Mouse (Mus musculus) layer of hippocampus, adult 2 months (tissue): Measurements from ENCODE around the gene Uvrag. TPM values are rescaled to one million over a fixed set of nuclear protein-coding genes. Genes with fewer than 3 reads are reported as not detected.

Source experiments
- DNase-seq, 2 experiments: peaks; one replicate each; pipeline ENCODE4 v3.0.0; 2022; ENCODE audit warnings: low spot score in 2 of 2
- H3K27ac ChIP-seq: fragments of 200-600 bp; 2 replicates; pipeline ENCODE4 v1.8.1; 2022
- H3K4me3 ChIP-seq: fragments of 200-600 bp; 2 replicates; pipeline ENCODE4 v1.8.1; 2022; ENCODE audit warnings: mild to moderate bottlenecking
- CTCF ChIP-seq: fragments of 200-600 bp; conservative IDR thresholded peaks from 2 replicates; pipeline ENCODE4 v1.8.1; 2022; ENCODE audit warnings: antibody characterized with exemption, mild to moderate bottlenecking, moderate library complexity
- total RNA-seq, 2 experiments: library from RNA; stranded (reverse); gene quantifications; 2 replicates each; pipeline ENCODE4 v1.2.3; 2021

Gene Uvrag
- total RNA-seq, 2 experiments from 2014 or later, result 48.9 to 52.4 TPM

- DNase-seq, result no peak
- TF ChIP-seq CTCF, result no peak
- Histone ChIP-seq H3K27ac (no peak overlapping the region), H3K4me3 (no peak overlapping the region)
Measured at GRCm38 (mm10) chr7:98863969-98864718, 276.8 kb downstream of the Uvrag start.

DNA sequence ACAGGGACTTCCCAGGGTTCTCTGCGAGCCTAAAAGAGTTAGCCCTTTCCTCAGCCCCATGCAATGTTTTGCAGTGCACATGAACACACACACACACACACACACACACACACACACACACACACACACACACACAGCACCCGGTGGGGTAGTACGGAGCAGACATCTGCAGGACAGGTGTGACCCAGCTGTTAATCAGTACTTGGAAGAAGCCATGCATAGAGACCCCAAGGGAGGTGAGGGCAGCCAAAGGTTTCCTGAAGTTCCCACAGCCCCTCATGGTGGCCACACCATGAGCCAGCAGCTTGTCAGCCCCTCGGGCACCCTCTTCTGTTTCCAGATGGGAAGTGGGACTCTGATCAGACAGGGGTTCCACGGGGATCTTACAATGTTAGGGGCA is 277.9 kb downstream of the Uvrag start:
- no peak for DNase-seq
- H3K4me3 ChIP-seq, result no peak overlapping the region
- no peak for TF ChIP-seq CTCF
- H3K27ac ChIP-seq, result no peak overlapping the region

- Histone ChIP-seq H3K27ac (no peak overlapping the region), H3K4me3 (no peak overlapping the region)
- no peak for DNase-seq
- TF ChIP-seq CTCF, result no peak
Measured at GRCm38 (mm10) chr7:98861002-98861401, 279.9 kb downstream of the Uvrag start.

- no peak overlapping the region for H3K27ac ChIP-seq
- no peak for DNase-seq
- TF ChIP-seq CTCF, result no peak
- H3K4me3 ChIP-seq, result no peak overlapping the region
Measured at GRCm38 (mm10) chr7:98857094-98857493, 283.8 kb downstream of the Uvrag start.

DNA sequence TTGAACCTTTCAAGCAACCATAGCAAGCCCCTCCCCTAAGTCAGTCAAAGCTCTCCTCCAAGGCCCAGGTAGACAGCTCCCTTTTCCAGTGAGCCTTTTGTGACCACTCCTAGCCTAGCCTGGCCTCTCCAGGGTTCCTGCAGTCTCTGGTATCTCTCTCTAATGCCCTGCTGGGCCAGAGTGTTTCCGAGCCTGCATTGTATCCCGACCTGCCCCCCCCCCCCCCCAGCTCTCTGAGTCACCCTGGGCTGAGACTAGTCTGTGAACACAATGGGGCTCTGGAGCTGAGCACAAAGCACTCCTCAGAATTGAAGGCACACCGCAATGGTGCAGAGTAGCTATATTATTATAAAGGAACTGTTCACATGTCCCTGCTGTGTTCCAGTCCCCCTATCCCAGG is 284.8 kb downstream of the Uvrag start:
- no peak for TF ChIP-seq CTCF
- H3K4me3 ChIP-seq, result no peak overlapping the region
- no peak overlapping the region for H3K27ac ChIP-seq
- DNase-seq, result no peak

- Histone ChIP-seq H3K4me3 (no peak overlapping the region), H3K27ac (no peak overlapping the region)
- TF ChIP-seq CTCF, result no peak
- no peak for DNase-seq
Measured at GRCm38 (mm10) chr7:98855388-98855787, 285.6 kb downstream of the Uvrag start.

- no peak for DNase-seq
- no peak for TF ChIP-seq CTCF
Measured at GRCm38 (mm10) chr7:98853806-98854205, 287.1 kb downstream of the Uvrag start.

GRCm38 (mm10) chr7:98852950-98853650 is 287.8 kb downstream of the Uvrag start:
- Histone ChIP-seq H3K4me3 (no peak overlapping the region), H3K27ac (no peak overlapping the region)
- DNase-seq, result no peak
- TF ChIP-seq CTCF, result no peak

More at GRCm38 (mm10) chr7:98853806-98854205, 287.1 kb downstream of the Uvrag start:
- H3K4me3 ChIP-seq, result no peak overlapping the region
- no peak overlapping the region for H3K27ac ChIP-seq

DNA sequence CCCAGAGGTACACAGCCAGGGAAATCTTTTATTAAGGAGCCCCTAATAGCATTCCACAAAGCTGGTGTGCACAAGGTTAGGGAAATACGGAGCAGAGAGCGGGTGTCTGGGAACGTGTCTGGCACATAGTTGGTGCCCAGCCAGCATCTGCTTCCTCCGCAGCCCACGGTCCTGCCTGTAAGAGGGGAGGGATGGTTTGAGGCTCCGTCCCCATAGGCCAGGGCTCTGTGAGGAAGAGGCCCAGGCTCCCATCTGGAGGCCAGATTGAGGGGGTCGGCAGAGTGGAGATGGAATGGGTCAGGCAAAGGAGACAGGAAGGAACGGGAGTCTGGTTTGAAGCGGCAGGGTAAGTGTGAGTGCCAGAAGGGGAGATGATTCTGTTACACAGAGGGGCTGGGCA is 289.7 kb downstream of the Uvrag start:
- TF ChIP-seq CTCF, result no peak
- H3K27ac ChIP-seq, result no peak overlapping the region
- H3K4me3 ChIP-seq, result no peak overlapping the region
- DNase-seq, result no peak

DNA sequence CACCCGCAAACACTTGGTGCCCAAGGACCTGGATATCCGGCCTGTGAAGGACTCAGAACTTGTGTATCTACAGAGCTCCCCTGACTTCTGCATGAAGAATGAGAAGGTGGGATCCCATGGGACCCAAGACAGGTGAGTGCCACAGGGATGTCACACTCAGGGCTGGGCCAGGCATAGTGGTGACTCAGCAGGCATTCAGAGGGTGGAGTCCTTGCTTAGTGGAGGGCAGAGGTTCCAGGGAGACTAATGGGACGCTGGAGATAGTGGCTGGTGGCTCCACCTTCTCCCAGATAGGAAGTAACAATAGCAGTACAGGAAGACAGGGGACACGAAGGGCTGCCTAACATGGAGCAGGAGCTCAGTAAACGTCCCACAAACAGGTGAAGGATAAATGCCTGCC is 290.6 kb downstream of the Uvrag start:
- no peak for TF ChIP-seq CTCF
- no peak for DNase-seq
- Histone ChIP-seq H3K4me3 (no peak overlapping the region), H3K27ac (no peak overlapping the region)

DNA sequence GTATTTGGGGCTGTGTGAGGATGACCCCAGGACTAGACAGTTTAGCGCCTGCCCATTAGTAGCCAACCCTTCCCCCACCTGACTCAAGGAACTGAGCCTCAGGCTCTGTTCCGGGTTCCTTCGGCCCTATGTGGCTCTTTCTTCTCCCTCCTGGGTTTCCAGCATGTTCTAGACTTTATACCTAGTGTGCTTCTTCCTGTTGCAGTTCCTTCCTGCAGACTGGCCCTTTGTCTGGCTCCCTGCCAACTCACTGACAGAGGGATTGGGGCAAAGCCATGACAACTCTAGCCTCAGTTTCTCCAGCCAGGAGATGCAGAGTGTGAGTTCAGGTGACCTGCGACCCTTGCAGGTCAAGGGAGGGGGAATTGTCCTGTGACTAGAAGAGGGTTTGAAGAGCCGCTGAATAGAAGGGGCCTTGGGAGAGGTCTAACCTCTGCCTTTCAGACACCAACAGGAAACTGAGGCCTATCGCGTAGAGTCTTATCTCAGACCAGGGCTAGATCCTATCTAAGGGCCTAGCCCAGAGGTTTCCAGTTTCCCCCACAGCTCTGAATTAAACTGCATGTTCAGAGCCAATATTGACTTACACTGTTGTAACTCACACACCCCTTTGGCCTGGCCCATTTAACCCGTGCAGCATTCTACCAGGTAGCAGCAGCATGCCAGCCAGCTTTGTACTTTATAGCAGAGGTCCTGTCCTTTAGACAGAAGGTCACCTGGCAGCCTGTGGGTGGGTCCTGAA is 291.9 kb downstream of the Uvrag start:
- TF ChIP-seq CTCF, result no peak
- no peak overlapping the region for H3K4me3 ChIP-seq
- DNase-seq, result no peak
- no peak overlapping the region for H3K27ac ChIP-seq

DNA sequence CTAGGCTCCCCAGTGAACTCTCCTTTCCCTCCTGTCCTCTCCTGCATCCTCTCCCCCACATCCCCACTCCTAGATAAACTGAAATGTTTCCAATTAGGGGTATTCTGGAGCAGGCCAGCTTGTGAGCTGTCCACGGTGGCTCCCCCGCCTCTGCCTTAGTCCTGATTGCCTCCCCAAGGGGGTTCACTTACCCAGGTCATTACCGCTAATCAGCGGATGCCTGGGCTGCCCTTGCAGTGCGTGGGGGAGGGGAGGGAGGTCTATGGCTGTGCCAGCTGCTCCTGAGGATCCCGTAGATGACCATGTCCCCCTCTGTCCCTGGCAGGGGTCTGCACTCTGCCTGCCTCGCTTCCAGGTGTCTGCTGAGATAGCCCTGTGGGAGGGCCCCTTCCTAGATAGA is 297.3 kb downstream of the Uvrag start:
- TF ChIP-seq CTCF, result no peak
- DNase-seq, result no peak
- no peak overlapping the region for H3K4me3 ChIP-seq
- no peak overlapping the region for H3K27ac ChIP-seq

- TF ChIP-seq CTCF, result no peak
- Histone ChIP-seq H3K27ac (no peak overlapping the region), H3K4me3 (no peak overlapping the region)
- DNase-seq, result no peak
Measured at GRCm38 (mm10) chr7:98842997-98843396, 297.9 kb downstream of the Uvrag start.
